Mouse (Mus musculus) midbrain, postnatal 0 days (tissue): Measurements from ENCODE around the gene Gga3. TPM values are rescaled to one million over a fixed set of nuclear protein-coding genes. Genes with fewer than 3 reads are reported as not detected.

Experiments used
- ATAC-seq: fragments of 200-750 bp; cut with Nextera tagmentation; 2 replicates; pipeline ENCODE4 v1.8.0; 2017; ENCODE audit warnings: moderate number of reproducible peaks, mild to moderate bottlenecking, moderate TSS enrichment, moderate library complexity; ENCODE audit not compliant: low FRiP score
- DNase-seq: peaks from one replicate; pipeline ENCODE4 v3.0.0-alpha.2; 2015; ENCODE audit warnings: low spot score
- H3K27ac ChIP-seq: fragments of 300-500 bp; sonication (generic); 2 replicates; pipeline ENCODE4 v1.5.1; 2014; ENCODE audit warnings: low read depth, mild to moderate bottlenecking, low read length, mixed read lengths
- H3K27me3 ChIP-seq: fragments of 300-500 bp; sonication (generic); 2 replicates; pipeline ENCODE4 v1.6.1; 2014; ENCODE audit warnings: low read length, control low read depth, mixed read lengths; ENCODE audit not compliant: insufficient read depth
- H3K36me3 ChIP-seq: fragments of 300-500 bp; sonication (generic); 2 replicates; pipeline ENCODE4 v1.6.1; 2014; ENCODE audit warnings: low read length, control low read depth, mixed read lengths; ENCODE audit not compliant: insufficient read depth
- H3K4me1 ChIP-seq: fragments of 300-500 bp; sonication (generic); 2 replicates; pipeline ENCODE4 v1.6.1; 2014; ENCODE audit warnings: mild to moderate bottlenecking, control low read depth, antibody characterized with exemption, low read length, mixed read lengths; ENCODE audit not compliant: insufficient read depth
- H3K4me2 ChIP-seq: fragments of 300-500 bp; sonication (generic); 2 replicates; pipeline ENCODE4 v1.6.1; 2014; ENCODE audit warnings: low read depth, mild to moderate bottlenecking, low read length, mixed read lengths; ENCODE audit not compliant: poor library complexity, severe bottlenecking
- H3K4me3 ChIP-seq: fragments of 300-500 bp; sonication (generic); 2 replicates; pipeline ENCODE4 v1.5.1; 2014; ENCODE audit warnings: low read depth, mild to moderate bottlenecking, low read length, moderate library complexity
- H3K9ac ChIP-seq: fragments of 300-500 bp; sonication (generic); replicated peaks from 2 replicates; pipeline ENCODE4 v1.6.1; 2014; ENCODE audit warnings: mild to moderate bottlenecking, low read length, moderate library complexity, mixed read lengths; ENCODE audit not compliant: poor library complexity, severe bottlenecking
- H3K9me3 ChIP-seq: fragments of 300-500 bp; sonication (generic); 2 replicates; pipeline ENCODE4 v1.6.1; 2016; ENCODE audit warnings: low read length, control low read depth
- CTCF ChIP-seq: IDR thresholded peaks from 2 replicates; pipeline ENCODE4 v1.5.1; 2016; ENCODE audit warnings: antibody characterized with exemption, mild to moderate bottlenecking
- whole genome bisulfite sequencing: fragments of 180-500 bp; shearing (Covaris S2); extraction: QIAGEN DNeasy Blood & Tissue Kit; methylation state at CpG from one replicate; pipeline ENCODE4 v1.1.7; 2014; 5-methylcytosine and 5-hydroxymethylcytosine counted together
- polyA plus RNA-seq: library from polyadenylated mRNA; unstranded; fragments of >200 nt; fragmentation: Nextera tagmentation; extraction: Ambion mirVana; gene quantifications from 2 replicates; pipeline ENCODE4 v1.2.1, GENCODE M21; 2015
- total RNA-seq: library from RNA; depleted of rRNA; stranded (reverse); fragments of >200 nt; gene quantifications from 2 replicates; pipeline ENCODE4 v1.2.3, GENCODE M21; 2014

The Gga3 gene
- total and polyA plus RNA-seq, 2 experiments from 2014 or later = 20.5 to 34.5 TPM

DNA sequence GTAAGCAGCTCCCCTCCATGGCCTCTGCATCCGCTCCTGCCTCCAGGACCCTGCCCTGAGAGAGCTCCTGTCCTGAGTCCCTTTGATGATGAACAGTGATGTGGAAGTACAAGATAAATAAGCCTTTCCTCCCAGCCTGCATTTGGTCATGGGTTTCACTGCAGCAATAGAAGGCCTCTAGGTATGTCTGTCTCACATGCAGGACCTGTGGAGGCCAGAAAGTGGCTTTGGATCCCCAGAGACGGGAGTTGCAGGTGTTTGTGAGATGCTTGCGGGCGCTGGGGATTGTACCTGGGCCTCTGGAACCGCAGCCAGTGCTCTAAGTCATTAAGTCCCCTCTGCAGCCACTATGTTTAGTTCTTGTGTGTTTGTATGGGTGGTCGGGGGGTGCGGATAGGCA, 16.1 kb upstream of the Gga3 start:
- Histone ChIP-seq H3K4me2 (no peak overlapping the region), H3K9ac (no peak overlapping the region), H3K36me3 (peaks cover 31% of the 10 kb centered on the region), H3K4me3 (no peak overlapping the region), H3K27me3 (no peaks in the 10 kb centered on the region), H3K4me1 (no peaks in the 10 kb centered on the region), H3K27ac (no peak overlapping the region), H3K9me3 (no peaks in the 10 kb centered on the region)
- DNase-seq = no peak
- TF ChIP-seq CTCF = no peak
- no peak for ATAC-seq
- 94% methylated on average over 7 of the region's 7 CpGs for WGBS

DNA sequence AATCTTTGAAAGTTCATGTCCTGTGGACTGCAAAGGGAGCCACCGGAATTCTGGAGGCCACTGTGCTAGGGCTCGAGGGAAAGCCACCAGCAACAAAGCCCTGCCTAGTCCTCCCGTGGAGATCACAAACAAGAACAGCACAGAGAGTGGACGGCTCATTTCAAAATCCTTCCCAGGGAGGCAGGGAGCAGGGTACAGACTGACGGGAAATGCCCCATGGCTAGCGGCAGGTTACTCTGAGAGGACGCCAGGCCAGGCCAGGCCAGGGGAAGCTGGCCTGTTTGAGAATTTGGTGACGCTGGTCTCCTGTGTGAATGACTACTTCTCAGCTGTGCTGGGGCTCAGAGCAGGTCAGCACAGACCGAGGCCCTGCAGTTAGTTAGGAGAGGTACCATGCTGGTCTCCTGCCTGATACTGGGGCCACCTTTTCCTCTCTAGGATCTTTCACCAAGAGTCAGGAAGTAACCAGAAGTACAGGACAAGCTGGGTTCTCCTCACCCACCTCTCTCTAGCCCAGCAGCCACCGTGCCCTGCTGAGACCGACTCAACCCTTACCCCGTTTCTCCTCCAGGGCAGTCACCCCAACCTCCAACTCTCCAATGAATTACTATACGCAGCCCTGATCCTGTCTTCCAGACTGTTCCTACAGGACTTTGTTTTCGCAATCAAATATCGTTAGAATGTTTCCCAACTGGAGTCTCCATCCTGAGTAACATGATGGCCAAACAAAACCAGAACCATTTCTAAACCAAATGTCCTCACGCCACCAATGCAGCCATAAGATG, 15.1 kb upstream of the Gga3 start:
- H3K27me3 ChIP-seq = no peaks in the 10 kb centered on the region
- H3K9ac ChIP-seq = no peak overlapping the region
- no peak for TF ChIP-seq CTCF
- no peak overlapping the region for H3K27ac ChIP-seq
- no peaks in the 10 kb centered on the region for H3K4me1 ChIP-seq
- DNase-seq (no peak), ATAC-seq (no peak)
- H3K4me2 ChIP-seq = no peak overlapping the region
- no peak overlapping the region for H3K4me3 ChIP-seq
- WGBS = 85% methylated on average over 16 of the region's 16 CpGs
- H3K36me3 ChIP-seq = peaks cover 38% of the 10 kb centered on the region
- H3K9me3 ChIP-seq = no peaks in the 10 kb centered on the region

DNA sequence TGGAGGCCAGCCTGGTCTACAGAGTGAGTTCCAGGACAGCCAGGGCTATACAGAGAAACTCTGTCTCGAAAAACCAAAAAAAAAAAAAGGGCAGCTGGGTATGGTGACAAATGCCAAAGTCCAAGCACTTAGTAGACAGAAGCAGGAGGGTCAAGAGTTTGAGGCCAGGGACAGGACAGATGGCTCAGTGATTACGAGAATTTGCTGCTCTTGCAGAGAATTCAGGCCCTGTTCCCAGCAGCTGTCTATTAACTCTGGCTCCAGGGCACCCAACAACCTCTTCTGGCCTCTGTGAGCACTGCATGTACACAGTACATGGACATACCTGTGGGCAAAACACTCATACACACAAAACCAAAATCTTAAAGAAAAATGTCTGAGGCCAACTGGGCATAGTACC, 14.2 kb upstream of the Gga3 start:
- Histone ChIP-seq H3K9ac (no peak overlapping the region), H3K27ac (no peak overlapping the region), H3K36me3 (peaks cover 36% of the 10 kb centered on the region), H3K27me3 (no peaks in the 10 kb centered on the region), H3K4me1 (no peaks in the 10 kb centered on the region), H3K9me3 (no peaks in the 10 kb centered on the region), H3K4me3 (no peak overlapping the region), H3K4me2 (no peak overlapping the region)
- WGBS = 77% methylated on average over 2 of the region's 2 CpGs
- DNase-seq (no peak), ATAC-seq (no peak)
- no peak for TF ChIP-seq CTCF

DNA sequence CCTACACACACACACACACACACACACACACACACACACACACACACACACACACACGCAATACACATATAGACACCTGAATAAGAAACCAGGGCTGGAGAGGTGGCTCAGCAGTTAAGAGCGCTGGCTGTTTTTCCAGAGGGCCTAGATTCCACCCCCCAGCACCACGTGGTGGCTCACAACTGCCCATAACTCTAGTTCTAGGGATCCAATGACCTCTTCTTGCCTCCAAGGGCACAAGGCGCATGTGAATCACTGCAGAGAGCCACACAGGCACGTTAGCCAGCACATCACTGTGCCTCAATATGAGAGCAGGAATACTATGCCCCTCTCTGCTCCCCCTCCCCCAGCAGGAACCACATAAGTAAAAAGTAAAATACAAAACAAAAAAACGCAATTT, 13.0 kb upstream of the Gga3 start:
- Histone ChIP-seq H3K9me3 (no peaks in the 10 kb centered on the region), H3K36me3 (peaks cover 27% of the 10 kb centered on the region), H3K4me3 (no peak overlapping the region), H3K4me2 (no peak overlapping the region), H3K27ac (no peak overlapping the region), H3K4me1 (no peaks in the 10 kb centered on the region), H3K27me3 (no peaks in the 10 kb centered on the region), H3K9ac (no peak overlapping the region)
- no peak for TF ChIP-seq CTCF
- no peak for DNase-seq
- 87% methylated on average over 6 of the region's 6 CpGs for WGBS
- no peak for ATAC-seq

DNA sequence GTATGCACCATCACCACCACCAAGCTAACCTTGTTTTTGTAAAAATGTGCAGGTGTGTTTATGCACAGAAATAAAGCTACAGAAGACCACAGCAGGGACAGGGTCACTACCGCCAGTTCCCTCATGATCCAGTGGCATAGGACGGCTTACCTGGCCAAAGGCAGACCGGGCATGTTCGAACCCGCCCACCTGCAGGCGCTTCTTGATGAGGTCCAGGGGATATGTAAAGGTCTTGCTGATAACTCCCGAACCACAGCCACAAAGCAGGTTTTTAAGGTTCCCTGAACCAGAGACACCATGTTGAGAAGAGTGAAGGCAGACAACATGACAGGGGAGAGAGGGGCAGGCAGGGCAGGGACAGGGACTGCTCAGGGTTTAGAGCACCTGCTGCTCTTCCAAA, 12.5 kb upstream of the Gga3 start:
- Histone ChIP-seq H3K4me3 (no peak overlapping the region), H3K27ac (no peak overlapping the region), H3K27me3 (no peaks in the 10 kb centered on the region), H3K9me3 (no peaks in the 10 kb centered on the region), H3K4me1 (no peaks in the 10 kb centered on the region), H3K4me2 (no peak overlapping the region), H3K9ac (no peak overlapping the region), H3K36me3 (peaks cover 27% of the 10 kb centered on the region)
- no peak for ATAC-seq
- WGBS = 94% methylated on average over 7 of the region's 7 CpGs
- no peak for TF ChIP-seq CTCF
- DNase-seq = no peak

DNA sequence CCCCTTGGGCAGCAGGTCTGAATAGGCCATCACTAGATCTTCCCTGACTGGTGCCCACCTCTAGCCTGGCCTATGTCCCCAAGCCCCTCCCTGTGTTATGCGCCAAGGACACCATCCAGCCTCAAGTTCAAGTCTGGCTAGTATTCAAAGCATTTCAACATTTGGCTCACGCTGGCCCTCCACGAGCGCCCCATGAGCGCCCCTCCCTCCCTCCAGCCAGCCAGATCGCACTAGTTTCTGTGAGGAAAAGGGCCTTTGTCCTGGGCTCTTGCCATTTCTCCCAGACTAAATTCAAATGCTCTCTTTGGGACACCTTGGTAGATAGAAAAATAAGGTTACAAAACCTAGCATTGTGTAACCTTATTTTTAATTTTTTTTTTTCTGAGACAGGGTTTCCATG, 12.0 kb upstream of the Gga3 start:
- Histone ChIP-seq H3K27ac (no peak overlapping the region), H3K4me3 (no peak overlapping the region), H3K9ac (no peak overlapping the region), H3K36me3 (peaks cover 27% of the 10 kb centered on the region), H3K4me2 (no peak overlapping the region), H3K27me3 (no peaks in the 10 kb centered on the region), H3K9me3 (no peaks in the 10 kb centered on the region), H3K4me1 (no peaks in the 10 kb centered on the region)
- 92% methylated on average over 6 of the region's 6 CpGs for WGBS
- ATAC-seq (no peak), DNase-seq (no peak)
- no peak for TF ChIP-seq CTCF
